Mouse (Mus musculus): ENCODE results near the gene Pomgnt2. TPM values are rescaled to one million over a fixed set of nuclear protein-coding genes. Genes with fewer than 3 reads are reported as not detected.

The Pomgnt2 gene
- total and polyA plus RNA-seq, 3 experiments: not detected

DNA sequence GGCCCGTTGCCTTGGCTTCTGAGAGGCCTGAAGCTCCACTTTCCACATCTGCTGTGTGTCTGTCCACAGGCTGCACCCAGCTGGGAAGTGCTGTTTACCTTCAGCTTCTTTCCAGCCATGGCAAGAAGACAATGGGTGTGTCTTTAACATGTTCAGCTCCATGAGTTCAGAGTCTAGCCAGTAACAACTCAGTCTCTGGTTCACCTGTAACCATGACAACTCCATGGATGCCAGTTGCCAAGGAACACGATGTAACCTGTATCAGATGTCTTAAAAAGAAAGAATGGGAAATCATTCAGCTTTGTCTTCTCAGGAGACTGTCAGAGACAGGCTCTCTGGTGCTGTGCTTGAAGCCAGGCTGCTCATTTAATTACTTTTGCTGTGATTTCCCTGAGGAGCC lies 12.0 kb upstream of the Pomgnt2 start:
- no peak overlapping the region for H3K27ac ChIP-seq (ENCODE audit: insufficient read depth, low read depth)
- no peaks in the 10 kb centered on the region for H3K36me3 ChIP-seq (replicated peaks in 1 of 2; ENCODE audit: control insufficient read depth in 1 of 2, insufficient read depth in 1 of 2, low read length in 1 of 2)
- H3K9ac ChIP-seq (ENCODE audit: insufficient read depth, low read depth): no peak overlapping the region
- dilution Hi-C loops (cut with MboI; ENCODE audit: extremely low pct_ligation_motif_present, extremely low pct_unique_long_range_greater_than_20kb, low sequenced_read_pairs): no loop called here
- H3K4me2 ChIP-seq (ENCODE audit: insufficient read depth, low read depth, poor library complexity, severe bottlenecking): no peak overlapping the region
- H3K4me1 ChIP-seq (ENCODE audit: control insufficient read depth in 1 of 2, insufficient read depth in 2 of 2): peaks cover 8 to 9% of the 10 kb centered on the region in 2 experiments
- H3K79me2 ChIP-seq (replicated peaks; ENCODE audit: control insufficient read depth, extremely low read depth, insufficient read depth, poor library complexity, severe bottlenecking): no peaks in the 10 kb centered on the region
- H3K4me3 ChIP-seq (replicated peaks in 1 of 3; ENCODE audit: low read depth in 2 of 3, low read length in 2 of 3, poor library complexity in 1 of 3): no peak overlapping the region
- in situ Hi-C loops (cut with MboI; ENCODE audit: low pct_ligation_motif_present, low pct_unique_long_range_greater_than_20kb, low sequenced_read_pairs): no loop called here
- H3K27me3 ChIP-seq (replicated peaks): peaks cover 47% of the 10 kb centered on the region
- DNase-seq (ENCODE audit: extremely low read depth): no peak
- TF ChIP-seq E2F4 (IDR thresholded peaks at IDR 0.05; ENCODE audit: insufficient replicate concordance, low read depth, low read length) (no peak), MAZ (IDR thresholded peaks at IDR 0.05; ENCODE audit: low read depth, low read length) (no peak), IRF4 (IDR thresholded peaks at IDR 0.05; ENCODE audit: low read depth, low read length) (no peak), ZNF384 (IDR thresholded peaks at IDR 0.05; ENCODE audit: low read depth, low read length) (no peak), MXI1 (IDR thresholded peaks at IDR 0.05; ENCODE audit: low read depth, low read length) (no peak), JUN (IDR thresholded peaks at IDR 0.05; ENCODE audit: insufficient read depth, low read depth, low read length) (no peak), NRF1 (IDR thresholded peaks at IDR 0.05; ENCODE audit: low read depth, low read length) (no peak), EP300 (IDR thresholded peaks at IDR 0.05; ENCODE audit: low read length) (no peak), ZKSCAN1 (IDR thresholded peaks at IDR 0.05; ENCODE audit: borderline replicate concordance, low read depth, low read length) (no peak), TBP (conservative IDR thresholded peaks at IDR 0.05; ENCODE audit: low read depth, low read length) (no peak), HCFC1 (IDR thresholded peaks at IDR 0.05; ENCODE audit: low read depth, low read length) (no peak)
- no peaks in the 10 kb centered on the region for H3K9me3 ChIP-seq (replicated peaks; ENCODE audit: low read length)

GRCm38 (mm10) chr9:122006609-122007008 lies 9.7 kb upstream of the Pomgnt2 start:
- Histone ChIP-seq H3K9me3 (replicated peaks; ENCODE audit: low read length) (no peaks in the 10 kb centered on the region), H3K4me3 (replicated peaks in 1 of 3; ENCODE audit: low read depth in 2 of 3, low read length in 2 of 3, poor library complexity in 1 of 3) (no peak overlapping the region), H3K36me3 (replicated peaks in 1 of 2; ENCODE audit: control insufficient read depth in 1 of 2, insufficient read depth in 1 of 2, low read length in 1 of 2) (no peaks in the 10 kb centered on the region), H3K4me1 (ENCODE audit: control insufficient read depth in 1 of 2, insufficient read depth in 2 of 2) (peaks cover 2 to 3% of the 10 kb centered on the region in 2 experiments; a peak in 3 of 4 replicates), H3K27me3 (replicated peaks) (peaks cover 51% of the 10 kb centered on the region), H3K79me2 (replicated peaks; ENCODE audit: control insufficient read depth, extremely low read depth, insufficient read depth, poor library complexity, severe bottlenecking) (no peaks in the 10 kb centered on the region), H3K9ac (ENCODE audit: insufficient read depth, low read depth) (no peak overlapping the region), H3K4me2 (ENCODE audit: insufficient read depth, low read depth, poor library complexity, severe bottlenecking) (no peak overlapping the region), H3K27ac (ENCODE audit: insufficient read depth, low read depth) (no peak overlapping the region)
- no peak for TF ChIP-seq KAT2A (IDR thresholded peaks at IDR 0.05; ENCODE audit: insufficient replicate concordance, low read length)
- TF ChIP-seq SMC3 (IDR thresholded peaks at IDR 0.05; ENCODE audit: low read depth, low read length): no peak
- TF ChIP-seq MXI1 (IDR thresholded peaks at IDR 0.05; ENCODE audit: low read depth, low read length): peak; percentile 84
- no peak for TF ChIP-seq RAD21 (IDR thresholded peaks at IDR 0.05; ENCODE audit: low read depth, low read length)
- TF ChIP-seq MAX (IDR thresholded peaks at IDR 0.05; ENCODE audit: low read length): peak; percentile 67
- peak; percentile 55 for TF ChIP-seq BHLHE40 (IDR thresholded peaks at IDR 0.05; ENCODE audit: low read depth, low read length)
- TF ChIP-seq PAX5 (IDR thresholded peaks at IDR 0.05; ENCODE audit: low read length): no peak
- TF ChIP-seq MAFK (IDR thresholded peaks at IDR 0.05; ENCODE audit: insufficient replicate concordance, low read length): no peak
- TF ChIP-seq TBP (conservative IDR thresholded peaks at IDR 0.05; ENCODE audit: low read depth, low read length): no peak
- 0 out of 2 replicates have a peak, but pooled peaks have one; percentile 35 for TF ChIP-seq SIN3A (IDR thresholded peaks at IDR 0.05; ENCODE audit: low read length)
- no peak for DNase-seq (ENCODE audit: extremely low read depth)
- in situ Hi-C loops (cut with MboI; ENCODE audit: low pct_ligation_motif_present, low pct_unique_long_range_greater_than_20kb, low sequenced_read_pairs) (no loop called here), dilution Hi-C loops (cut with MboI; ENCODE audit: extremely low pct_ligation_motif_present, extremely low pct_unique_long_range_greater_than_20kb, low sequenced_read_pairs) (no loop called here)

Data from CH12.LX (cell line).